Mouse (Mus musculus) hindbrain, embryonic 11.5 days (tissue): ENCODE data around the gene Mrgprf. TPM values are rescaled to one million over a fixed set of nuclear protein-coding genes. Genes with fewer than 3 reads are reported as not detected.

ENCODE experiments used
- ATAC-seq: fragments of 200-750 bp; cut with Nextera tagmentation; 2 replicates; pipeline ENCODE4 v1.8.0; 2017; ENCODE audit warnings: mild to moderate bottlenecking, moderate TSS enrichment, moderate library complexity; ENCODE audit not compliant: low FRiP score
- DNase-seq: peaks from one replicate; pipeline ENCODE4 v3.0.0-alpha.2; 2015; ENCODE audit warnings: low spot score
- H3K27ac ChIP-seq: fragments of 300-500 bp; sonication (generic); 2 replicates; pipeline ENCODE4 v1.5.1; 2014; ENCODE audit warnings: mild to moderate bottlenecking, low read depth, low read length
- H3K27me3 ChIP-seq: fragments of 300-500 bp; sonication (generic); 2 replicates; pipeline ENCODE4 v1.6.1; 2014; ENCODE audit warnings: mild to moderate bottlenecking, low read length, moderate library complexity, mixed read lengths; ENCODE audit not compliant: control insufficient read depth, insufficient read depth
- H3K36me3 ChIP-seq: fragments of 300-500 bp; sonication (generic); 2 replicates; pipeline ENCODE4 v1.6.1; 2014; ENCODE audit warnings: mild to moderate bottlenecking, low read length, moderate library complexity, mixed read lengths; ENCODE audit not compliant: control insufficient read depth, insufficient read depth
- H3K4me1 ChIP-seq: fragments of 300-500 bp; sonication (generic); replicated peaks from 2 replicates; pipeline ENCODE4 v1.6.1; 2014; ENCODE audit warnings: low read length, mixed read lengths; ENCODE audit not compliant: control insufficient read depth, insufficient read depth
- H3K4me2 ChIP-seq: fragments of 300-500 bp; sonication (generic); replicated peaks from 2 replicates; pipeline ENCODE4 v1.6.1; 2014; ENCODE audit warnings: mild to moderate bottlenecking, low read depth, low read length
- H3K4me3 ChIP-seq: fragments of 300-500 bp; sonication (generic); 2 replicates; pipeline ENCODE4 v1.5.1; 2014; ENCODE audit warnings: low read depth, low read length
- H3K9ac ChIP-seq: fragments of 300-500 bp; sonication (generic); 2 replicates; pipeline ENCODE4 v1.6.1; 2014; ENCODE audit warnings: low read depth, low read length
- H3K9me3 ChIP-seq: fragments of 300-500 bp; sonication (generic); 2 replicates; pipeline ENCODE4 v1.6.1; 2016; ENCODE audit warnings: low read length; ENCODE audit not compliant: control insufficient read depth
- WGBS: fragments of 180-500 bp; shearing (Covaris S2); extraction: QIAGEN DNeasy Blood & Tissue Kit; methylation state at CpG from one replicate; pipeline ENCODE4 v1.1.7; 2014; 5-methylcytosine and 5-hydroxymethylcytosine counted together
- polyA plus RNA-seq: library from polyadenylated mRNA; unstranded; fragments of >200 nt; fragmentation: Nextera tagmentation; extraction: Ambion mirVana; gene quantifications from 2 replicates; pipeline ENCODE4 v1.2.1, GENCODE M21; 2014

Gene Mrgprf
- polyA plus RNA-seq, 1 experiment from 2014 or later, result 0.26 TPM

DNA sequence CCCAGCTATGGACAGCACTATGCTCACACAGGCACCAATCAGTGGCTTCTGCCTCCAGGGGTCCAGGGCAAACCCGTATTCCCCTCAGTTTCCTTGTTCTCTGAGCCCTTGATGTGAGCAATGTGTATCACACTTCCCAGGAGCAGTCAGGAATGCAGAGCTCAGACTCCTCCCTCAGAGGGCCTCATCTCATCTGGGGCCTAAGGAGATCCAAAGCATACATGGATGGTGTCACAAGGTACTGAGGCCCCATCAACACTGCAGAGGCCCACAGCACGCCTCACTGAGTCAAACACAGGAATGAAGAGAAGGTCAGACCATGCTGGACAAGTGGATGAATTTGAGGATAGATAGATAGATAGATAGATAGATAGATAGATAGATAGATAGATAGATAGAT is 7.9 kb upstream of the Mrgprf start:
- Histone ChIP-seq H3K4me2 (no peak overlapping the region), H3K36me3 (no peaks in the 10 kb centered on the region), H3K9ac (no peak overlapping the region), H3K27me3 (no peaks in the 10 kb centered on the region), H3K4me3 (no peak overlapping the region), H3K9me3 (no peaks in the 10 kb centered on the region), H3K27ac (no peak overlapping the region), H3K4me1 (no peaks in the 10 kb centered on the region)
- no peak for ATAC-seq
- no peak for DNase-seq
- 75% methylated on average over 2 of the region's 2 CpGs for WGBS

DNA sequence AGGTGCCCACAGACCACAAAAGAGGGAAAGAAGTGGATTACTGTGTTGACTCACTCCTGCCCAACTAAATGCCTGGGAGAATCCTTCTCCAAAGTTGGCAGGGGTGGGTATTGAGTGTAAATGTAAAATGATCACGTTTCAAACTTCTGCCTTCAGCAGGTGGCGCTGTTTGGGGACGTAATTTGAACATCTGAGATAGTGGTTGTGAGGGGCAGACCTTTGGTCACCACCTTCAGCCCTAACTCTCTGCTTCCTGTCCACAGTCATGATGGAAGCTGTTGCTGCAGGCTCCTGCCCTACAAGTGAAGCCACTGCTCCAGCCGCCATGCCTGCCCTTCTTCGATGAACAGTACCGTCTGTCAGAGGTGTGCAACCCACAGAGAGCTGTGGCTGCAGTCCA is 6.8 kb upstream of the Mrgprf start:
- no peak overlapping the region for H3K27ac ChIP-seq
- 37% methylated on average over 6 of the region's 6 CpGs for whole genome bisulfite sequencing
- no peak for DNase-seq
- H3K4me1 ChIP-seq, result no peaks in the 10 kb centered on the region
- H3K27me3 ChIP-seq, result no peaks in the 10 kb centered on the region
- H3K4me2 ChIP-seq, result no peak overlapping the region
- H3K36me3 ChIP-seq, result no peaks in the 10 kb centered on the region
- no peak overlapping the region for H3K4me3 ChIP-seq
- no peaks in the 10 kb centered on the region for H3K9me3 ChIP-seq
- no peak for ATAC-seq
- H3K9ac ChIP-seq, result no peak overlapping the region

DNA sequence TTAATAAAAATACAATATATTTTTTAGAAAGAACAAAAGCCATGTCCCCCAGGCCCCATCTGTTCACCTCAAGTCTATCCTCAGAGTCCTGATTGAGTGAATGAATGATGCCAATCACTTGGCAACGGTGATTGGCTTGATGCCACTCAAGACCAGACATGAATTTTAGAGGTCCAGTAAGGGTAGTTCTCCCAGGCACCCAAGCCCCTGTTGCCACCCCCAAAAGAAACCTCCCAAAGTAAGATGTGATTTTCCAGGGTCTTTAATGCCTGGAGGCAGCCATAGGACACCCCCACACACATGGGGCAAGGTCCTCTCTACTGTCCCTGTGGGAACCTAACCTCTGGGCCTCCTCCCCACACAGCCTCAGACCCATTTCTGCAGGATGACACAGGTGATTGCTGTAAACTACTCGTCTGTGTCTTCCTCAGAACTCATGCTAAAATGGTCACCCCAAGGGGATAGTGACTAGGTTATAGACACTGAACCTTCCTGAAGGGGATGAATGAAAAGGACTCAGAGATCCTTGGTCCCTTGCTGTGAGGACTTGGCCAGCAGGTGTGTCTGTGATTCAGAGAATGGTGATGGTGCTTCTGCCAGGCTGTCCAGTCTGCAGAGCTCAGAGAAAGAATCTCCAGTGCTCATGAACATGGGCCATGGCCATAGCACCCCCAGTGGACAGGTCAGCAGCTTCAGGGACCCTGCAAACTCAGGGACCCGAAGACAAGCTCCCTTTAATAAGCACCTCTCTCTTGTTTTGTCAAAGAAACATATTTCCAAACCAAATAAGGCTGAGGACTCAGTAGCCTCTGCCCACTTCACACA is 1.8 kb upstream of the Mrgprf start:
- H3K27me3 ChIP-seq, result no peaks in the 10 kb centered on the region
- no peaks in the 10 kb centered on the region for H3K36me3 ChIP-seq
- WGBS, result 64% methylated on average over 3 of the region's 3 CpGs
- no peaks in the 10 kb centered on the region for H3K4me1 ChIP-seq
- H3K9me3 ChIP-seq, result no peaks in the 10 kb centered on the region
- ATAC-seq (no peak), DNase-seq (no peak)
- H3K27ac ChIP-seq, result no peak overlapping the region
- H3K4me2 ChIP-seq, result no peak overlapping the region
- H3K4me3 ChIP-seq, result no peak overlapping the region
- H3K9ac ChIP-seq, result no peak overlapping the region

DNA sequence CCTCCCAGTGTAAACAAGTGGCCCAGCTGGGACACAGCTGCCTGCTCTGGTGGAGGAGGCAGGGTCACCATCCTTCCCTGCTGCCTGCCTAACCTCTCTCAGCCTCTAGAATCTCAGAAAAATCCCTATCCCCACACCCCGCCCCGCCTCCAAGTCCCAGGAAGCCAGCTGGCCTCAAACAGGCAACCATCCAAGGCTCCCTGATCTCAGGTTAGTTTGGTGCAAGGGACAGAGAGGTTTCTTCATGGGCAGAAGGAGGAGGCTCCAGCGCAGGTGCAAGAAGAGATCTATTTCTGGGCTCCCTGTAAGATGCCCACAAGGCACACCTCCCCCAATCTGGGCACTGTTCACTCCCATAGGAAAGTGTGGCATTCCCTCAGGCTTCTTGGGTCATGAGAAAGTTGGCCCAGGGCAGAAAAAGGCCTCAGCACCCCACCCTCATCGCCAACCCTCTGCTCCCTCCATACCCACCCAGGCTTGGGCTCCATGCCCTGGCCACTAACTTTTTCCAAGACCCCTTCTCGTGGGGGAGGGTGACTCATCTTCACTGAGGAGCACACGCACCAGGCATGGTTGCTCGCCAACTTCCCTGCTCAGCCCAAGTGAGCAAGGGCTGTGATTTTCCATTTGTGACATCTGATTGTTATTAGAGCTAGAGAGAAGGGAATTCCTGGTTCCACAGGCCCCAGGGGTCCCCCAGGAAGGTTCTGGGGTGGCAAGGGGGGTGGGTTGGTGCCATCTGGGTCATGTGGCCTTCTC is 887 bp upstream of the Mrgprf start:
- Histone ChIP-seq H3K27ac (no peak overlapping the region), H3K4me1 (no peaks in the 10 kb centered on the region), H3K4me3 (no peak overlapping the region), H3K9me3 (no peaks in the 10 kb centered on the region), H3K4me2 (no peak overlapping the region), H3K27me3 (no peaks in the 10 kb centered on the region), H3K9ac (no peak overlapping the region), H3K36me3 (no peaks in the 10 kb centered on the region)
- 66% methylated on average over 7 of the region's 7 CpGs for WGBS
- DNase-seq (no peak), ATAC-seq (no peak)

DNA sequence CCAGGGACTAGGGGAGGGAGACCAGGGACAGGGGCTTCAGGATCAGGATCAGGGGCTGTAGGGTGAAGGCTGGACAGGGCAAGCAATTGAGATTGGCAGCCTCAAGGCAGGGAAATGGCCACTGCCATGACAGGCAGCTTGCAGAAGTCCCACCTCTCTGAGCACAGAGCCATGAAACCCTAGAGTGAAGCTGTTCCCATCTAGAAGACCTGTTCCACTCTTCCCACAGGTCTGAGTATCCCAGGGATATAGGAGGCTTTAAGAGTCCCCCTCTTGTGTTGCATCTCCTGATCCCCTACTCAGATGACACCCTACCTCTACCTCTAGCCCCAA is 346 bp downstream of the Mrgprf start:
- H3K9me3 ChIP-seq, result no peaks in the 10 kb centered on the region
- no peak for ATAC-seq

DNA sequence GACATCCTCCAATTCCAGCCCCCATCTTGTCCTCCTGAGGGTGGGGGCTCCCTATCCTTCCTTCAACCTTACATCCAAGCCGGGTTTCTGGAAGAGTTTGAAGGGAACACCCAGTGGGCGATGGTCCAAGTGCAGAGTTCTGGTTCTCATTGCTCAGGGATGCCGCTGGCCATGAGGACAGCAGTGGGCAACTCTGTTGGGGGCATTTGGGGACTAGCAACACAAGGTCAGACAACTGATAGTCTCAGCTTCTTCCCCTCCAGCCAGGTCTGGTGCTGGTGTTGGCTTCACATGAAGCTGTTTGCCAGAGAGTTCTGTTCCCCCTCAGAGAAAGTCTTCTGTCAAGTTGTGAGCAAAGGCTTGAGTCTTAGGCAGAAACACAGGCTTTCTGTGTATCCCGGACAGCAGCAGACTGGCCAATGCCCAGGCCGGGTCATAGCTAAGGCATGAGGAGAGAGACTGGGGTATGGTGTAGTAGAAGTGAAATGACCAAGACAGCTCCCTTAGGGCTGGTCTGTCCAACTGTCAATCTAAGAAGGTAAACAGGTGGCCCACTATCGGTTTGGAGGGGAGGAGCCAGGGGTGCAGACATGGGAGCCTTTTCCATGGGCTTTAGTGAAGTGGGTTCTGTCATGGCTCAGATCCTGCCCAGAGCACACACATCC is 845 bp downstream of the Mrgprf start:
- Histone ChIP-seq H3K27ac (no peak overlapping the region), H3K4me3 (no peak overlapping the region), H3K36me3 (no peaks in the 10 kb centered on the region), H3K4me2 (no peak overlapping the region), H3K9ac (no peak overlapping the region), H3K4me1 (no peaks in the 10 kb centered on the region), H3K27me3 (no peaks in the 10 kb centered on the region), H3K9me3 (no peaks in the 10 kb centered on the region)
- DNase-seq (no peak), ATAC-seq (no peak)
- 87% methylated on average over 6 of the region's 6 CpGs for WGBS

More for the DNA sequence above, 346 bp downstream of the Mrgprf start:
- Histone ChIP-seq H3K27me3 (no peaks in the 10 kb centered on the region), H3K4me3 (no peak overlapping the region), H3K9ac (no peak overlapping the region), H3K4me2 (no peak overlapping the region), H3K36me3 (no peaks in the 10 kb centered on the region), H3K27ac (no peak overlapping the region), H3K4me1 (no peaks in the 10 kb centered on the region)
- no peak for DNase-seq

DNA sequence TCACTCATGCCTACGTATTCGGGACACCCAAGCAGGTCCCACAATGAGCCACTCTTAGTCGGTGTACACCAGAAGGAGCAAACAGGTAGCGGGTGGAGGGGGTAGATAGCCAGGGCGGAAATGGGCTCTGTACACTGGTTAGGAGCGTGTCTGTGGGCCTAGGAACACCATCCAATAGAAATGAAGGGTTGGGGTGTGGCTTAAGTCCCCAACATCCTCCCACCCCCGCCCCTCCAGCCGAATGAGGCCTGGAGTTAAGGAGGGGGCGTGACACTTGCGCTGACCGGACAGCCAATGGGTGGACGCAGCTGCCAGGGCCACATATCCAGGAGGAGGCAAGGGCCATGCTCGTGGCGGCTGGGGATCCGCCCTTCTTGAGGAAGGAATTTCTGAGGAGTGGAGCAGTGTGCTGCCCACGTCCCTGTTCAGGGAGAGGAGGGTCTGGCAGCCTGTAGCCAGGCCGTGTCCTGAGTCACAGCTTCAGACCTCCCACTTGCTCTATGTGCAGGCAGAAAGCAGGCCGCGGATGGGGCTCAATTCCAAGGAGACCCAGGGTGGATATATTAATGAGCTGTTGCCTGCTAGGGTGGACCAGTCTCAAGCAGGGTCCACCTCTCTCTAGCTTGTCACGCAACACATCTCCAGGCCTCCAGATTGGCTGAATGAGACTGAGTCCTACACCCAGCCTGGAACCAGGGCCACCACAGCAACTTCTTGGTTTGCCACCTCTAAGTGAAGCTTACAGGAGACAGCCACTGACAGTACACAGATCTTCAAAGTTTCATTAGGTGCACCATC is 2.1 kb downstream of the Mrgprf start:
- H3K27ac ChIP-seq, result no peak overlapping the region
- H3K9me3 ChIP-seq, result no peaks in the 10 kb centered on the region
- WGBS, result 7% methylated on average over 20 of the region's 20 CpGs

DNA sequence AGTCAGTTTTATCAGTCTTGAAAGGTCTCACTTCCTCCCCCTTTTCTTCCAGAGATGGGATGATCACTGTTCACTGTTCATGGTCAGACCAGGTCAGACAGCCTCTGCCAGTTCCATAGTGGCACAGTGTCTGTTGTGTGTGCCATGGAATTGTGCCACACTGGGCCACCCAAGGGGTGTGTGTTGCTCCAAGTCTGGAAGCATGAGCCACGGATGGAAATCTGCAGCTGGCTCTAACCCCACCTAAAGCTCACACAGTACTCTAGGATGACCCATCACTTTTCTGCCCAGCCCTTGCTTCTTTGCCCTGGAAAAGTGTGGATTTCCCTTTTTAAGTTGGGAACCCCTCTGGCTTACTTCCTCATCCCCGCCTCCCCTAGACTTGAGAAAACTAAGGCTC is 3.5 kb downstream of the Mrgprf start:
- H3K4me2 ChIP-seq, result no peak overlapping the region
- no peaks in the 10 kb centered on the region for H3K9me3 ChIP-seq
- 80% methylated on average over 2 of the region's 2 CpGs for WGBS
- no peak overlapping the region for H3K4me3 ChIP-seq
- H3K4me1 ChIP-seq, result no peaks in the 10 kb centered on the region
- ATAC-seq, result no peak
- no peak for DNase-seq
- no peak overlapping the region for H3K27ac ChIP-seq
- H3K27me3 ChIP-seq, result no peaks in the 10 kb centered on the region
- H3K36me3 ChIP-seq, result no peaks in the 10 kb centered on the region
- no peak overlapping the region for H3K9ac ChIP-seq

More for the DNA sequence above, 2.1 kb downstream of the Mrgprf start:
- peak; percentile 92 for ATAC-seq
- no peak overlapping the region for H3K4me3 ChIP-seq
- DNase-seq, result peak; percentile 78
- peak overlapping the region; percentile 48 for H3K4me2 ChIP-seq
- H3K36me3 ChIP-seq, result no peaks in the 10 kb centered on the region
- no peak overlapping the region for H3K9ac ChIP-seq
- no peaks in the 10 kb centered on the region for H3K27me3 ChIP-seq
- H3K4me1 ChIP-seq, result no peaks in the 10 kb centered on the region
